Mouse (Mus musculus) lung, embryonic 16.5 days (tissue): Measurements from ENCODE around the gene Zfp639. TPM values are rescaled to one million over a fixed set of nuclear protein-coding genes. Genes with fewer than 3 reads are reported as not detected.

Source experiments
- polyA plus RNA-seq: library from polyadenylated mRNA; unstranded; fragments of >200 nt; fragmentation: Nextera tagmentation; extraction: Ambion mirVana; gene quantifications from 2 replicates; pipeline ENCODE4 v1.2.1, GENCODE M21; 2015

The Zfp639 gene
- polyA plus RNA-seq, 1 experiment from 2014 or later: 37.0 TPM

Other genes with a start within 250 kb of the Zfp639 start
- 2.8 and 3.0 TPM in 2 replicates for gene Zmat3, start 144.2 kb upstream of the Zfp639 start, polyA plus RNA-seq
- 9.7 and 10.2 TPM in 2 replicates for gene Pik3ca, start 112.6 kb upstream of the Zfp639 start, polyA plus RNA-seq
- 0.09 and 0.13 TPM in 2 replicates for gene Kcnmb3, start 18.0 kb upstream of the Zfp639 start, polyA plus RNA-seq
- 23.8 and 32.2 TPM in 2 replicates for gene Mfn1, start 19.2 kb downstream of the Zfp639 start, polyA plus RNA-seq
- 83.1 and 89.1 TPM in 2 replicates for gene Gnb4, start 106.3 kb downstream of the Zfp639 start, polyA plus RNA-seq
- 152 and 155 TPM in 2 replicates for gene Actl6a, start 196.0 kb downstream of the Zfp639 start, polyA plus RNA-seq
- gene Ndufb5, start 226.7 kb downstream of the Zfp639 start, polyA plus RNA-seq: 303 and 310 TPM in 2 replicates
- 28.3 and 28.9 TPM in 2 replicates for gene Mrpl47, start 227.3 kb downstream of the Zfp639 start, polyA plus RNA-seq